Mouse (Mus musculus) bone marrow macrophage, adult 2 months (primary cell): Measurements from ENCODE around the gene Dhx15.

Experiments used
- CTCF ChIP-seq: IDR thresholded peaks from 2 replicates; pipeline ENCODE4 v1.5.1; 2012; ENCODE audit warnings: low read depth, mild to moderate bottlenecking, low read length, moderate library complexity
- POLR2A ChIP-seq: IDR thresholded peaks from 2 replicates; pipeline ENCODE4 v1.6.1; 2012; ENCODE audit warnings: mild to moderate bottlenecking, low read depth, low read length, borderline replicate concordance

- TF ChIP-seq CTCF (no peak), POLR2A (no peak)
These were observed 499 bp downstream of the Dhx15 start for GRCm38 (mm10) chr5:52189664-52190365.
